Mouse (Mus musculus) ES-CJ7 (cell line): ENCODE results near the gene Helb.

Experiments
- DNase-seq: peaks from one replicate; pipeline ENCODE4 v3.0.0; 2011; ENCODE audit warnings: low read depth, low spot score

Helb gene

GRCm38 (mm10) chr10:120095136-120095535, 17.7 kb downstream of the Helb start:
- DNase-seq = no peak

- DNase-seq = peak; percentile 47
Observed at GRCm38 (mm10) chr10:120092548-120092947, 20.2 kb downstream of the Helb start.

- DNase-seq = no peak
Observed at GRCm38 (mm10) chr10:120077850-120078249, 34.9 kb downstream of the Helb start.

GRCm38 (mm10) chr10:120066319-120066718, 46.5 kb downstream of the Helb start:
- no peak for DNase-seq

GRCm38 (mm10) chr10:120064424-120064823, 48.4 kb downstream of the Helb start:
- peak; percentile 70 for DNase-seq

- DNase-seq = peak; percentile 49
Observed at GRCm38 (mm10) chr10:120061238-120062130, 51.3 kb downstream of the Helb start.

- DNase-seq = no peak
Observed at GRCm38 (mm10) chr10:120060579-120061237, 52.1 kb downstream of the Helb start.

GRCm38 (mm10) chr10:120044714-120045234, 68.0 kb downstream of the Helb start:
- no peak for DNase-seq

- no peak for DNase-seq
Observed at GRCm38 (mm10) chr10:120044237-120044636, 68.5 kb downstream of the Helb start.

- DNase-seq = no peak
Observed at GRCm38 (mm10) chr10:120038194-120038593, 74.6 kb downstream of the Helb start.

- no peak for DNase-seq
Observed at GRCm38 (mm10) chr10:120035824-120036223, 77.0 kb downstream of the Helb start.

- DNase-seq = no peak
Observed at GRCm38 (mm10) chr10:120035211-120035733, 77.5 kb downstream of the Helb start.

- no peak for DNase-seq
Observed at GRCm38 (mm10) chr10:120033866-120034265, 78.9 kb downstream of the Helb start.
